Mouse (Mus musculus) fat pad, adult 2 months (tissue): ENCODE data around the gene Gm4214.
"Not testable (repeated sequence)": the region's sequence is repeated elsewhere in the genome, so short reads cannot be mapped to it uniquely, and the experiment has no call there.

ENCODE experiments used
- DNase-seq: peaks from one replicate; pipeline ENCODE4 v3.0.0-alpha.2; 2011; ENCODE audit warnings: low read depth, low spot score; ENCODE audit errors: extremely low read depth

Gm4214 gene

GRCm38 (mm10) chr7:22984573-22984972 is at the start of gene Gm4214:
Gene Gm4214, minus strand, starts transcription at chr7:22984673.
- not testable (repeated sequence) for DNase-seq

DNA sequence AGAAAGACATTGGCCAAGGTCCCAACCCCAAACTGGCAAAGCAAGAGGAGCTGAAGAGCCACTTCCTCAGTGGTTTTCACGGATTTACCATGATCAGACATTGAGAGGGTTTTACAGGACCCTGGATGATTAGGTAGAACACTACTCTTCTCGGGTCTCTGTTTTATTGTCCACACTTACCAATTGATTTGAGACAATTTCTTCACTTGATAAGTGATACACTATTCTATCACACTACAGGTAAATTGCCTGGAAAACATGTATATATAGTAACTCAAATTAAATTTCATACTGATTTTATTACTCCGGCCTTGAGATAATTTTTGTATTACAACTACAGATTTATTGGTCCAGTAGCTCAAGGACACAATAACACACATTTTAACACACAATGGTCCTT is 35.4 kb upstream of the Gm4214 start, which contains the start of gene Gm4216:
Gene Gm4216, minus strand, starts transcription at position 101 of the 400 bp plus-strand sequence.
- DNase-seq = not testable (repeated sequence)
